Mouse (Mus musculus) heart, adult 2 months (tissue): ENCODE measurements at regions not wholly inside any gene's neighbourhood (a gene's known extent, or its start where the extent isn't known, plus 50 kb on each side); places are given as distances from the start of the nearest gene placed in this dataset.
"Not testable (repeated sequence)": the region's sequence is repeated elsewhere in the genome, so short reads cannot be mapped to it uniquely, and the experiment has no call there.

Source experiments
- DNase-seq, 2 experiments: peaks; one replicate each; pipeline ENCODE4 v3.0.0; 2021
- H3K27ac ChIP-seq: fragments of 200-600 bp; 2 replicates; pipeline ENCODE4 v1.8.1; 2022
- H3K27me3 ChIP-seq: fragments of 200-500 bp; 2 replicates; pipeline ENCODE4 v1.6.1; 2012; ENCODE audit warnings: mild to moderate bottlenecking, low read length, inconsistent platforms, mixed read lengths; ENCODE audit not compliant: control insufficient read depth, insufficient read depth
- H3K36me3 ChIP-seq: fragments of 200-500 bp; 2 replicates; pipeline ENCODE4 v1.6.1; 2012; ENCODE audit warnings: low read length, inconsistent platforms; ENCODE audit not compliant: control insufficient read depth, insufficient read depth
- H3K4me1 ChIP-seq: fragments of 200-500 bp; 2 replicates; pipeline ENCODE4 v1.6.1; 2011; ENCODE audit warnings: low read length; ENCODE audit not compliant: control insufficient read depth, insufficient read depth
- H3K4me3 ChIP-seq: fragments of 200-600 bp; 2 replicates; pipeline ENCODE4 v1.8.1; 2022
- H3K79me2 ChIP-seq: fragments of 200-500 bp; replicated peaks from 2 replicates; pipeline ENCODE4 v1.6.1; 2012; ENCODE audit warnings: mild to moderate bottlenecking, inconsistent platforms, low read length, moderate library complexity, mixed read lengths; ENCODE audit not compliant: control insufficient read depth, insufficient read depth
- H3K9ac ChIP-seq: fragments of 200-500 bp; 2 replicates; pipeline ENCODE4 v1.6.1; 2012; ENCODE audit warnings: low read depth, mild to moderate bottlenecking, control low read depth, inconsistent platforms, low read length, mixed read lengths
- CTCF ChIP-seq: fragments of 200-600 bp; IDR thresholded peaks from 2 replicates; pipeline ENCODE4 v1.8.1; 2022; ENCODE audit warnings: antibody characterized with exemption, mild to moderate bottlenecking, moderate library complexity
- EP300 ChIP-seq: fragments of 200-500 bp; IDR thresholded peaks from 2 replicates; pipeline ENCODE4 v1.6.1; 2011; ENCODE audit warnings: low read depth, low read length, control low read depth; ENCODE audit not compliant: insufficient read depth
- POLR2A ChIP-seq: fragments of 200-500 bp; IDR thresholded peaks from 2 replicates; pipeline ENCODE4 v1.6.1; 2011; ENCODE audit warnings: mild to moderate bottlenecking, low read depth, low read length, control low read depth; ENCODE audit not compliant: insufficient read depth
- WGBS: fragments of 180-500 bp; shearing (Covaris S2); methylation state at CpG from one replicate; pipeline ENCODE4 v1.1.7; 2018; 5-methylcytosine and 5-hydroxymethylcytosine counted together
- intact Hi-C: fragments of 180-260 bp; cut with DNase I; formaldehyde crosslinking; loops from one replicate; pipeline ENCODE4 v1.15.1; 2025

- Histone ChIP-seq H3K9ac (no peak overlapping the region), H3K36me3 (no peaks in the 10 kb centered on the region), H3K4me3 (no peak overlapping the region), H3K27ac (no peak overlapping the region), H3K27me3 (no peaks in the 10 kb centered on the region), H3K79me2 (no peaks in the 10 kb centered on the region), H3K4me1 (no peaks in the 10 kb centered on the region)
- WGBS = 79% methylated on average over 6 of the region's 6 CpGs
- TF ChIP-seq POLR2A = no peak
- TF ChIP-seq EP300 = no peak
- TF ChIP-seq CTCF = no peak
- intact Hi-C loops = no loop called here
- DNase-seq = no peak
These were observed 181.9 kb upstream of the Npvf start for GRCm38 (mm10) chr6:50835997-50836625.

- TF ChIP-seq CTCF (no peak), POLR2A (no peak), EP300 (no peak)
- intact Hi-C loops = no loop called here
- WGBS = 68% methylated on average over 9 of the region's 9 CpGs
These were observed 186.6 kb upstream of the Npvf start for GRCm38 (mm10) chr6:50840826-50841225.

GRCm38 (mm10) chr6:50845246-50845645, 191.0 kb upstream of the Npvf start:
- WGBS = 84% methylated on average over 2 of the region's 2 CpGs
- H3K27ac ChIP-seq, H3K36me3 ChIP-seq, intact Hi-C loops, H3K4me3 ChIP-seq, H3K27me3 ChIP-seq, H3K4me1 ChIP-seq, H3K9ac ChIP-seq, H3K79me2 ChIP-seq, DNase-seq: not testable (repeated sequence)

More at GRCm38 (mm10) chr6:50840826-50841225, 186.6 kb upstream of the Npvf start:
- H3K36me3 ChIP-seq = no peaks in the 10 kb centered on the region
- DNase-seq = no peak
- H3K4me1 ChIP-seq = no peaks in the 10 kb centered on the region
- no peaks in the 10 kb centered on the region for H3K27me3 ChIP-seq
- H3K79me2 ChIP-seq = no peaks in the 10 kb centered on the region
- no peak overlapping the region for H3K27ac ChIP-seq
- no peak overlapping the region for H3K9ac ChIP-seq
- H3K4me3 ChIP-seq = no peak overlapping the region

GRCm38 (mm10) chr6:50846740-50847516, 192.7 kb upstream of the Npvf start:
- no peaks in the 10 kb centered on the region for H3K27me3 ChIP-seq
- intact Hi-C loops = no loop called here

GRCm38 (mm10) chr6:50847548-50847947, 193.3 kb upstream of the Npvf start:
- Histone ChIP-seq H3K79me2 (no peaks in the 10 kb centered on the region), H3K4me1 (no peaks in the 10 kb centered on the region), H3K27me3 (no peaks in the 10 kb centered on the region), H3K36me3 (no peaks in the 10 kb centered on the region), H3K27ac (no peak overlapping the region), H3K4me3 (no peak overlapping the region), H3K9ac (no peak overlapping the region)
- WGBS = 81% methylated on average over 7 of the region's 7 CpGs
- DNase-seq = no peak
- intact Hi-C loops = no loop called here
- no peak for TF ChIP-seq POLR2A
- TF ChIP-seq EP300 = no peak
- TF ChIP-seq CTCF = no peak

More at GRCm38 (mm10) chr6:50846740-50847516, 192.7 kb upstream of the Npvf start:
- H3K27ac ChIP-seq = no peak overlapping the region
- TF ChIP-seq CTCF (no peak), EP300 (no peak), POLR2A (no peak)
- no peak for DNase-seq
- no peak overlapping the region for H3K4me3 ChIP-seq
- H3K79me2 ChIP-seq = no peaks in the 10 kb centered on the region
- H3K4me1 ChIP-seq = no peaks in the 10 kb centered on the region
- WGBS = 73% methylated on average over 18 of the region's 18 CpGs
- no peak overlapping the region for H3K9ac ChIP-seq
- no peaks in the 10 kb centered on the region for H3K36me3 ChIP-seq

GRCm38 (mm10) chr6:50859162-50859561, 204.9 kb upstream of the Npvf start:
- H3K4me1 ChIP-seq = no peaks in the 10 kb centered on the region; the same call in 1 of the 2 replicates
- no peaks in the 10 kb centered on the region for H3K79me2 ChIP-seq
- WGBS = 48% methylated on average over 4 of the region's 4 CpGs
- intact Hi-C loops = no loop called here
- no peak for TF ChIP-seq POLR2A
- no peak for TF ChIP-seq CTCF
- no peak for TF ChIP-seq EP300
- no peak overlapping the region for H3K27ac ChIP-seq
- no peaks in the 10 kb centered on the region for H3K36me3 ChIP-seq
- H3K4me3 ChIP-seq = no peak overlapping the region
- no peak for DNase-seq
- 0 out of 2 replicates have a peak, but pooled peaks cover 1% of the 10 kb centered on the region for H3K27me3 ChIP-seq
- no peak overlapping the region for H3K9ac ChIP-seq
